Mouse (Mus musculus): Measurements from ENCODE around the gene 9030612E09Rik. TPM values are rescaled to one million over a fixed set of nuclear protein-coding genes. Genes with fewer than 3 reads are reported as not detected.

The 9030612E09Rik gene
- polyA plus RNA-seq, 1 experiment: 0.35 TPM

DNA sequence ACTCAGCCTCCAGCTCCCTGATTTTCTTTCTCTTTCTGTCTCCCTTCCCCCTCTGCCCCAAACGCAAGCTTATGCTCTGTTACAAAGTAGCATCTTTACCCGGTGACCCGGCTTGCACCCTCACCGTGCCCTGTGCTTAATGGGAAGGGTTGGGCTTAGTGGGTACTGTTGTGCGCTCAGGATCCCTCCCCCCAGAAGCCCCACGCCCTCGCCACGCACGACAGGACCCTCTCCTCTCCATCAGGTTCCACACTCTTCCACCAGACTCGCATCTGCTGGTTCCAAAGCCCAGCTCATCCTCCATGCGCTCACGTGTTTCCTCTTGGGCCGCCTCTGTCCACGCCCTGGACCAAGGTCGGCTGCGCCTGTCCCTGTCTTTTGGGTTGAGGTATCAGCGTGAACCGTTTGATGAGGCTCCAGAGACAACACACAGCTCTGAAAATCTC, 675 bp downstream of the 9030612E09Rik start:
- Histone ChIP-seq H3K27me3 (ENCODE audit: control insufficient read depth, insufficient read depth, insufficient read length) (peaks cover 7% of the 10 kb centered on the region), H3K36me3 (ENCODE audit: control insufficient read depth, insufficient read depth) (no peaks in the 10 kb centered on the region), H3K4me3 (peak overlapping the region; percentile 57), H3K4me2 (ENCODE audit: low read depth) (peak overlapping the region; percentile 77), H3K79me2 (ENCODE audit: control insufficient read depth, insufficient read depth) (peaks cover 6% of the 10 kb centered on the region), H3ac (ENCODE audit: control insufficient read depth, insufficient read length) (peak overlapping the region; percentile 85)
- no peak for TF ChIP-seq E2F4 (IDR thresholded peaks at IDR 0.05; ENCODE audit: insufficient read depth)
- TF ChIP-seq POLR2A (IDR thresholded peaks at IDR 0.05; ENCODE audit: insufficient read length, low read depth): no peak
- TF ChIP-seq CEBPB (IDR thresholded peaks at IDR 0.05; ENCODE audit: insufficient read depth, poor library complexity, severe bottlenecking): no peak
- no peak for TF ChIP-seq MAX (IDR thresholded peaks at IDR 0.05; ENCODE audit: low read depth)
- TF ChIP-seq TCF12 (IDR thresholded peaks at IDR 0.05; ENCODE audit: insufficient read depth, poor library complexity, severe bottlenecking): no peak
- TF ChIP-seq USF1 (IDR thresholded peaks at IDR 0.05; ENCODE audit: low read depth): no peak
- TF ChIP-seq POLR2AphosphoS2 (IDR thresholded peaks at IDR 0.05; ENCODE audit: insufficient read length, low read depth): no peak
- TF ChIP-seq REST (IDR thresholded peaks at IDR 0.05; ENCODE audit: insufficient read depth, insufficient read length): no peak
- no peak for TF ChIP-seq SRF (IDR thresholded peaks at IDR 0.05; ENCODE audit: control insufficient read depth, insufficient read length, low read depth)
- no peak for TF ChIP-seq TCF3 (IDR thresholded peaks at IDR 0.05; ENCODE audit: insufficient read length, low read depth)
- no peak for TF ChIP-seq MYOG (IDR thresholded peaks at IDR 0.05; ENCODE audit: control insufficient read depth in 1 of 3, insufficient read depth in 1 of 3, insufficient read length in 2 of 3, low read depth in 2 of 3)

DNA sequence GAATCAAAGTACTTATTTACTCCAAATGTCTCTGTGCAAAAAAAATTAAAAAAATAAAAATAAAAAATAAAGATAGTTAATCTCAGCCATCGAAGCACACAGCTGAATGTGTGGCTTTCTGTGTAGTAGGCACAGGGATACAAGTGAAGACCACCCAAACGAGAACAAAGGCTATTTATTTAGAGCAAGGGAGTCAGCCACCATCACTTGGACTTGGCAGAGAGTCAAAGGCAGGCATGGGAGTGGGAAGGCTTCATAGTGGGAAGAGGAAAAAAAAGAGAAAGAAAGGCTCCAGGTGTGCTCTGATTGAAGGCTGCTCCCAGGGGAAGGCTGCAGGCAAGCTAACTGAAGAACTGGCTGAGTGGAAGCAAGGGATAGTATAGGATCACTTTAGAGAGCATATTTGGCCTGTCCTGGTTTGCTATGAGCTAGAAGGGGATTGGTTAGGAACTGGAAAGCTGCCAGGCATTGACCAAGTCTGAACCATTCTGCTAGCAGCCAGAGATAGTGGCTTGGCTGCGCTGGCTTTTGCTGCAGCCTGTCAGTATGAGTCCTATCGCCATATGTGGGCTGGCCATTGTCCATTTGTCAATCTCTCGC, 5.9 kb downstream of the 9030612E09Rik start:
- TF ChIP-seq MAX (IDR thresholded peaks at IDR 0.05; ENCODE audit: low read depth): no peak
- TF ChIP-seq MYOG (IDR thresholded peaks at IDR 0.05; ENCODE audit: control insufficient read depth in 1 of 3, insufficient read depth in 1 of 3, insufficient read length in 2 of 3, low read depth in 2 of 3): no peak
- TF ChIP-seq E2F4 (IDR thresholded peaks at IDR 0.05; ENCODE audit: insufficient read depth): no peak
- no peak for TF ChIP-seq REST (IDR thresholded peaks at IDR 0.05; ENCODE audit: insufficient read depth, insufficient read length)
- H3K4me3 ChIP-seq: no peak overlapping the region
- H3ac ChIP-seq (ENCODE audit: control insufficient read depth, insufficient read length): no peak overlapping the region
- H3K36me3 ChIP-seq (ENCODE audit: control insufficient read depth, insufficient read depth): no peaks in the 10 kb centered on the region
- no peak overlapping the region for H3K4me2 ChIP-seq (ENCODE audit: low read depth)
- no peaks in the 10 kb centered on the region for H3K27me3 ChIP-seq (ENCODE audit: control insufficient read depth, insufficient read depth, insufficient read length)
- no peaks in the 10 kb centered on the region for H3K79me2 ChIP-seq (ENCODE audit: control insufficient read depth, insufficient read depth)

DNA sequence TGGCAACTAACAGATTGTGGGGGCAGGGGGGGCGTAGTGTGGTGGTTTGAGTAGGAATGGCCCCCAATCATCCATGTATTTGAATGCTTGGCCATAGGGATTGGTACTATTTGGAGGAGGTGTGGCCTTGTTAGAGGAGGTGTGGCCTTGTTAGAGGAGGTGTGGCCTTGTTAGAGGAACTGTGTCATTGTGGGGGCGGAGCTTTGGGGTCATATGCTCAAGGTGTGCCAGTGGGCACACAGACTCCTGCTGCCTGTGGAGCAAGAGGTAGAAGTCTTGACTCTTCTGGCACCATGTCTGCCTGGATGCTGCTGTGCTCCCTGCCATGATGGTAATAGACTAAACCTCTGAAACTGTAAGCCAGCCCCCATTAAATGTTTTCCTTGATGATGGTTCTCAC, 25.7 kb downstream of the 9030612E09Rik start:
- no peaks in the 10 kb centered on the region for H3K27me3 ChIP-seq (ENCODE audit: control insufficient read depth, insufficient read depth, insufficient read length)

DNA sequence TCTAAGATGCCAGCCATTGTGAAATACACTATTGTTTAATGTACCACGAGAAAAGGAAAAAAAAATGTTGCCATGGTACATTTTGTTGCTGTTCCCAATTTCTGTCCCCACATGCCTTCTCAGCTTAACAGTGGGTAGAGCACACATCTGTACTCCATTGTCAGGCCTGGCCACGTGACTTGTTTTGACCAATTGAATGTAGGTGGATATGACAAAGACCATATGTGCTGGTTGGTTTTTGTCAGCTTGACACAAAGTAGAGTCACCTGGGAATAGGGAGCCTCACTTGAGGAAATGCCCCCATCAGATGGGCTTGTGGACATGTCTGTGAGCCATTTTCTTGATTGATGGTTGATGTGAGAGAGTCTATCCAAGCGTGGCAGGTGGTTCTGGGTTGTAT, 29.4 kb downstream of the 9030612E09Rik start:
- TF ChIP-seq MAX (IDR thresholded peaks at IDR 0.05; ENCODE audit: low read depth) (no peak), E2F4 (IDR thresholded peaks at IDR 0.05; ENCODE audit: insufficient read depth) (no peak), CEBPB (IDR thresholded peaks at IDR 0.05; ENCODE audit: insufficient read depth, poor library complexity, severe bottlenecking) (no peak)
- Histone ChIP-seq H3ac (ENCODE audit: control insufficient read depth, insufficient read length) (no peak overlapping the region), H3K4me3 (no peak overlapping the region), H3K27me3 (ENCODE audit: control insufficient read depth, insufficient read depth, insufficient read length) (no peaks in the 10 kb centered on the region), H3K36me3 (ENCODE audit: control insufficient read depth, insufficient read depth) (no peaks in the 10 kb centered on the region), H3K4me2 (ENCODE audit: low read depth) (no peak overlapping the region), H3K79me2 (ENCODE audit: control insufficient read depth, insufficient read depth) (no peaks in the 10 kb centered on the region)

More for the DNA sequence above, 25.7 kb downstream of the 9030612E09Rik start:
- H3K4me3 ChIP-seq: no peak overlapping the region
- H3K79me2 ChIP-seq (ENCODE audit: control insufficient read depth, insufficient read depth): no peaks in the 10 kb centered on the region
- H3ac ChIP-seq (ENCODE audit: control insufficient read depth, insufficient read length): no peak overlapping the region
- no peak overlapping the region for H3K4me2 ChIP-seq (ENCODE audit: low read depth)
- no peaks in the 10 kb centered on the region for H3K36me3 ChIP-seq (ENCODE audit: control insufficient read depth, insufficient read depth)
- TF ChIP-seq POLR2AphosphoS2 (IDR thresholded peaks at IDR 0.05; ENCODE audit: insufficient read length, low read depth) (no peak), CEBPB (IDR thresholded peaks at IDR 0.05; ENCODE audit: insufficient read depth, poor library complexity, severe bottlenecking) (no peak), TCF12 (IDR thresholded peaks at IDR 0.05; ENCODE audit: insufficient read depth, poor library complexity, severe bottlenecking) (no peak), E2F4 (IDR thresholded peaks at IDR 0.05; ENCODE audit: insufficient read depth) (no peak), REST (IDR thresholded peaks at IDR 0.05; ENCODE audit: insufficient read depth, insufficient read length) (no peak), TCF3 (IDR thresholded peaks at IDR 0.05; ENCODE audit: insufficient read length, low read depth) (no peak), MYOD1 (IDR thresholded peaks at IDR 0.05; ENCODE audit: control insufficient read depth in 1 of 3, insufficient read length in 2 of 3, low read depth in 2 of 3) (no peak), MAX (IDR thresholded peaks at IDR 0.05; ENCODE audit: low read depth) (no peak), USF1 (IDR thresholded peaks at IDR 0.05; ENCODE audit: low read depth) (no peak), SRF (IDR thresholded peaks at IDR 0.05; ENCODE audit: control insufficient read depth, insufficient read length, low read depth) (no peak), POLR2A (IDR thresholded peaks at IDR 0.05; ENCODE audit: insufficient read length, low read depth) (no peak), MYOG (IDR thresholded peaks at IDR 0.05; ENCODE audit: control insufficient read depth in 1 of 3, insufficient read depth in 1 of 3, insufficient read length in 2 of 3, low read depth in 2 of 3) (no peak)

DNA sequence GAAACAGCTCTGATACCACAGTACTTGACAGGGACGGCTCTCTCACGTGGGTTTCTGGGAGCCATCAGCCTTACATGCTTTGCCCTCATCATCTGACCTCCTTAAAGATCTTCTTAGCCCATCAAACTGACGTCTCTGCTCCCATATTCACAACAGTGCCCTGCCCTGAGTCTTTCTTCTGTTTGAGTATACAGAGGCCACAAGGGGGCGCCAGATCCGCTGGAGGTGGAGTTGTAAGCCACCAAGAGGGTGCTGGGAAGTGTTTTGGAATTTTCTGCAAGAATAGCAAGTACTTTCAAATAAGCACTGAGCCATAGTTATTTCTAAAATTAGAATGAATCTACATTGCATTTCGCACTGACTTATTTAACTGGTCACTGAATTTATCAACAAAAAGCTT, 37.4 kb downstream of the 9030612E09Rik start:
- H3K36me3 ChIP-seq (ENCODE audit: control insufficient read depth, insufficient read depth): no peaks in the 10 kb centered on the region
- no peaks in the 10 kb centered on the region for H3K27me3 ChIP-seq (ENCODE audit: control insufficient read depth, insufficient read depth, insufficient read length)
- H3K79me2 ChIP-seq (ENCODE audit: control insufficient read depth, insufficient read depth): no peaks in the 10 kb centered on the region
- H3K4me2 ChIP-seq (ENCODE audit: low read depth): no peak overlapping the region
- no peak overlapping the region for H3ac ChIP-seq (ENCODE audit: control insufficient read depth, insufficient read length)
- TF ChIP-seq CEBPB (IDR thresholded peaks at IDR 0.05; ENCODE audit: insufficient read depth, poor library complexity, severe bottlenecking) (no peak), MYOD1 (IDR thresholded peaks at IDR 0.05; ENCODE audit: control insufficient read depth in 1 of 3, insufficient read length in 2 of 3, low read depth in 2 of 3) (no peak), SRF (IDR thresholded peaks at IDR 0.05; ENCODE audit: control insufficient read depth, insufficient read length, low read depth) (no peak), MAX (IDR thresholded peaks at IDR 0.05; ENCODE audit: low read depth) (no peak), REST (IDR thresholded peaks at IDR 0.05; ENCODE audit: insufficient read depth, insufficient read length) (no peak), POLR2AphosphoS2 (IDR thresholded peaks at IDR 0.05; ENCODE audit: insufficient read length, low read depth) (no peak), MYOG (IDR thresholded peaks at IDR 0.05; ENCODE audit: control insufficient read depth in 1 of 3, insufficient read depth in 1 of 3, insufficient read length in 2 of 3, low read depth in 2 of 3) (no peak), POLR2A (IDR thresholded peaks at IDR 0.05; ENCODE audit: insufficient read length, low read depth) (no peak), USF1 (IDR thresholded peaks at IDR 0.05; ENCODE audit: low read depth) (no peak), TCF12 (IDR thresholded peaks at IDR 0.05; ENCODE audit: insufficient read depth, poor library complexity, severe bottlenecking) (no peak), E2F4 (IDR thresholded peaks at IDR 0.05; ENCODE audit: insufficient read depth) (no peak)
- H3K4me3 ChIP-seq: no peak overlapping the region

Data from myocyte (in vitro differentiated cells).